Mouse (Mus musculus) layer of hippocampus, postnatal 14 days (tissue): ENCODE data around the gene Acot12. TPM values are rescaled to one million over a fixed set of nuclear protein-coding genes. Genes with fewer than 3 reads are reported as not detected.
A peak's percentile ranks its signal among the peaks of the same experiment; 100 is the strongest.
"Not testable (repeated sequence)": the region's sequence is repeated elsewhere in the genome, so short reads cannot be mapped to it uniquely, and the experiment has no call there.

ENCODE experiments used
- DNase-seq, 2 experiments: peaks; one replicate each; pipeline ENCODE4 v3.0.0; 2021 to 2022; ENCODE audit warnings: low spot score in 2 of 2, mixed read lengths in 1 of 2
- total RNA-seq, 2 experiments: library from RNA; stranded (reverse); gene quantifications; 2 replicates each; pipeline ENCODE4 v1.2.3; 2021

The Acot12 gene
- total RNA-seq, 2 experiments from 2014 or later, result 0.23 to 0.55 TPM

GRCm38 (mm10) chr13:91759791-91760190 is 18.5 kb downstream of the Acot12 start:
- no peak for DNase-seq

- DNase-seq, result no peak
Observed at GRCm38 (mm10) chr13:91760302-91761050, 19.2 kb downstream of the Acot12 start.

GRCm38 (mm10) chr13:91761654-91762445 is 20.5 kb downstream of the Acot12 start:
- no peak for DNase-seq

- DNase-seq, result not testable (repeated sequence)
Observed at GRCm38 (mm10) chr13:91763654-91764053, 22.3 kb downstream of the Acot12 start.

GRCm38 (mm10) chr13:91765627-91766026 is 24.3 kb downstream of the Acot12 start:
- no peak for DNase-seq

- DNase-seq, result no peak
Observed at GRCm38 (mm10) chr13:91768683-91769651, 27.7 kb downstream of the Acot12 start.

- no peak for DNase-seq
Observed at GRCm38 (mm10) chr13:91778092-91778491, 36.8 kb downstream of the Acot12 start.

- no peak for DNase-seq
Observed at GRCm38 (mm10) chr13:91779892-91780291, 38.6 kb downstream of the Acot12 start.

GRCm38 (mm10) chr13:91792035-91792434 is 50.7 kb downstream of the Acot12 start:
- no peak for DNase-seq

GRCm38 (mm10) chr13:91794926-91795436 is 53.7 kb downstream of the Acot12 start:
- DNase-seq, result no peak

GRCm38 (mm10) chr13:91795593-91795992 is 54.3 kb downstream of the Acot12 start:
- no peak for DNase-seq

- no peak for DNase-seq
Observed at GRCm38 (mm10) chr13:91796003-91796402, 54.7 kb downstream of the Acot12 start.

- DNase-seq, result no peak
Observed at GRCm38 (mm10) chr13:91796916-91797315, 55.6 kb downstream of the Acot12 start.

GRCm38 (mm10) chr13:91797442-91797841 is 56.1 kb downstream of the Acot12 start:
- DNase-seq, result peak; percentile 15 to 55

GRCm38 (mm10) chr13:91801726-91802125 is 60.4 kb downstream of the Acot12 start:
- no peak for DNase-seq

GRCm38 (mm10) chr13:91807155-91807839 is 66.0 kb downstream of the Acot12 start, which contains the start of gene Zcchc9:
Gene Zcchc9, minus strand, starts transcription at chr13:91807705.
- DNase-seq, result peak; percentile 91 to 94

- DNase-seq, result no peak
Observed at GRCm38 (mm10) chr13:91807874-91808575, 66.7 kb downstream of the Acot12 start.

GRCm38 (mm10) chr13:91809476-91809875 is 68.2 kb downstream of the Acot12 start:
- no peak for DNase-seq

- DNase-seq, result no peak
Observed at GRCm38 (mm10) chr13:91814670-91815069, 73.4 kb downstream of the Acot12 start.

- no peak for DNase-seq
Observed at GRCm38 (mm10) chr13:91823735-91824134, 82.4 kb downstream of the Acot12 start.
